Mouse (Mus musculus): ENCODE measurements around the gene Tuba3a. TPM values are rescaled to one million over a fixed set of nuclear protein-coding genes. Genes with fewer than 3 reads are reported as not detected.

The Tuba3a gene
- total RNA-seq (2021): not detected

GRCm38 (mm10) chr6:125285890-125286289, at the start of gene Tuba3a:
TSS of gene Tuba3a (minus strand) at chr6:125286042.
- intact Hi-C loops (cut with DNase I): no loop called here
- DNase-seq (ENCODE audit: low spot score): no peak

- no peak for DNase-seq (ENCODE audit: low spot score)
- intact Hi-C loops (cut with DNase I): no loop called here
Measured at GRCm38 (mm10) chr6:125334356-125334755, 48.5 kb upstream of the Tuba3a start.

GRCm38 (mm10) chr6:125333112-125333899, 47.5 kb upstream of the Tuba3a start:
- DNase-seq (ENCODE audit: low spot score): no peak
- intact Hi-C loops (cut with DNase I): no loop called here

- intact Hi-C loops (cut with DNase I): loop anchor here (2.0 kb wide), 1 partner anchor 18 kb away; the partner anchor contains the start of gene Tnfrsf1a
- peak; percentile 90 for DNase-seq (ENCODE audit: low spot score)
Measured at GRCm38 (mm10) chr6:125330626-125331326, 44.9 kb upstream of the Tuba3a start.

- intact Hi-C loops (cut with DNase I): loop anchor here (1.0 to 5.0 kb wide), 2 partner anchors 36 to 51 kb away; no protein-coding TSS in a partner anchor
- DNase-seq (ENCODE audit: low spot score): no peak
Measured at GRCm38 (mm10) chr6:125328243-125328642, 42.4 kb upstream of the Tuba3a start.

- no peak for DNase-seq (ENCODE audit: low spot score)
- intact Hi-C loops (cut with DNase I): loop anchor here (5.0 kb wide), 1 partner anchor 48 kb away; no protein-coding TSS in a partner anchor
Measured at GRCm38 (mm10) chr6:125325337-125325736, 39.5 kb upstream of the Tuba3a start.

- DNase-seq (ENCODE audit: low spot score): no peak
- intact Hi-C loops (cut with DNase I): no loop called here
Measured at GRCm38 (mm10) chr6:125323547-125323946, 37.7 kb upstream of the Tuba3a start.

- intact Hi-C loops (cut with DNase I): no loop called here
- DNase-seq (ENCODE audit: low spot score): no peak
Measured at GRCm38 (mm10) chr6:125322794-125323193, 37.0 kb upstream of the Tuba3a start.

- no peak for DNase-seq (ENCODE audit: low spot score)
- intact Hi-C loops (cut with DNase I): no loop called here
Measured at GRCm38 (mm10) chr6:125321114-125321855, 35.4 kb upstream of the Tuba3a start.

- DNase-seq (ENCODE audit: low spot score): no peak
- intact Hi-C loops (cut with DNase I): no loop called here
Measured at GRCm38 (mm10) chr6:125320323-125320722, 34.5 kb upstream of the Tuba3a start, which contains the start of gene Scnn1a. TSS of gene Scnn1a (plus strand) at chr6:125320659.

- intact Hi-C loops (cut with DNase I): no loop called here
- DNase-seq (ENCODE audit: low spot score): no peak
Measured at GRCm38 (mm10) chr6:125319919-125320296, 34.1 kb upstream of the Tuba3a start.

- DNase-seq (ENCODE audit: low spot score): no peak
- intact Hi-C loops (cut with DNase I): no loop called here
Measured at GRCm38 (mm10) chr6:125318981-125319918, 33.4 kb upstream of the Tuba3a start.

- DNase-seq (ENCODE audit: low spot score): no peak
- intact Hi-C loops (cut with DNase I): no loop called here
Measured at GRCm38 (mm10) chr6:125317077-125317476, 31.2 kb upstream of the Tuba3a start.

- intact Hi-C loops (cut with DNase I): loop anchor here (5.0 kb wide), 1 partner anchor 38 kb away; no protein-coding TSS in a partner anchor
- DNase-seq (ENCODE audit: low spot score): no peak
Measured at GRCm38 (mm10) chr6:125314746-125315145, 28.9 kb upstream of the Tuba3a start.

- DNase-seq (ENCODE audit: low spot score): no peak
- intact Hi-C loops (cut with DNase I): loop anchor here (5.0 kb wide), 1 partner anchor 38 kb away; no protein-coding TSS in a partner anchor
Measured at GRCm38 (mm10) chr6:125314231-125314563, 28.4 kb upstream of the Tuba3a start.

- intact Hi-C loops (cut with DNase I): loop anchor here (5.0 kb wide), 1 partner anchor 39 kb away; no protein-coding TSS in a partner anchor
- peak; percentile 90 for DNase-seq (ENCODE audit: low spot score)
Measured at GRCm38 (mm10) chr6:125313546-125314230, 27.8 kb upstream of the Tuba3a start, which contains the start of gene Ltbr. TSS of gene Ltbr (minus strand) at chr6:125313885.

- DNase-seq (ENCODE audit: low spot score): no peak
- intact Hi-C loops (cut with DNase I): loop anchor here (5.0 kb wide), 1 partner anchor 40 kb away; no protein-coding TSS in a partner anchor
Measured at GRCm38 (mm10) chr6:125312581-125313355, 26.9 kb upstream of the Tuba3a start.

GRCm38 (mm10) chr6:125312171-125312570, 26.3 kb upstream of the Tuba3a start:
- DNase-seq (ENCODE audit: low spot score): no peak
- intact Hi-C loops (cut with DNase I): loop anchor here (5.0 kb wide), 1 partner anchor 40 kb away; no protein-coding TSS in a partner anchor

Measured in heart, postnatal 25 days (tissue).